ENCODE assay signal across 8 mouse cellular contexts in the genomic region with DNA sequence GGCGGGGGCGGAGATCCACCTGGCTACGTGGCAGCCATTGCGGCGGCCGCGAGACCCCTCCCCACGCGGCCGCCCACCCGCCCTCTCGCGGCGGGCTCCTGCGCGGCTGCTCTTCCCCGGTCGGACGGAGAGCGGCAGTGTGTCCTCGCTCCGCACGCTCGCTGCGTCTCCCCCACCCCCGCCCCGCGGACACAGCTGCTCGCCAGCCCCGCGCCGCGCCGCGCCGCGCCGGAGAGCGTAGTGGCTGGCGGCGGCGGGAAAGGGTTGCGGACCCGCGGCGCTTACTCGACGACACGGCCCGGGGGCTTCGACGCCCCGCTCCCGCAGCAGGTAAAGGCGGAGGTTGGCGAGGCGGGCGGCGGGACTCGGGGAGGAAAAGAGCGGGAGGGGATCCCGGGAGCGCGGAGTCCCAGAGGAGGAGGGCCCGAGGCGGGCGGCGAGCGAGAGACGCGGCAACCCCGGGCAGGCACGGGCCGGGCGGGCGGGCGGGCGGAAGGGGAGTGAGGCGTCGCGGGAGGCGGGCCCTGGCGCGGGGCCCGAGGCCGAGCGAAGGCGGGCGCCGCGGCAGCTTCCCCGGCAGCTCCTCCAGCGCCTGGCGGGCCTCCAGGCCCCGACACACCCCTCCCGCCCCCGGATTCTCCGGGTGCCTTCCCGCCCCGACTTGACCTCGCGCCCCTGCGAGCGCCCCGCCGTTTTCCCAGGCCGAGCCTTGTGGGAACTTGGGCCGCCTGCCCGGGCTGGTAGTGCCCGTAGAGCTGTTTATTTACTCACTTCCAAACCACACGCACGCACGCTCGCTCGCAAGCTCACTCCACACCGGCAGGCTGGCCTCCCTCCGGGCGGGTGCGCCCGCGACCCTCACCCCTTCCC. TPM values are rescaled to one million over a fixed set of nuclear protein-coding genes. Genes with fewer than 3 reads are reported as not detected.
DNase-seq lines count a peak whose midpoint lies in the region; ATAC-seq and TF ChIP-seq lines count a peak whose summit lies in the region.

No protein-coding gene starts in this region.

- peak overlapping the region; percentile 97 for H3K4me3 ChIP-seq in brown adipose tissue, adult 24 weeks (ENCODE audit: insufficient read depth, low read depth, low read length)
- H3K4me3 ChIP-seq in forebrain, embryonic 10.5 days, result peak overlapping the region; percentile 96
- H3K4me3 ChIP-seq in heart, embryonic 15.5 days, result peak overlapping the region; percentile 97
- peak overlapping the region; percentile 69 to 99 for H3K4me3 ChIP-seq in liver, embryonic 14.5 days (ENCODE audit: insufficient read depth in 1 of 2, low read depth in 2 of 2, low read length in 2 of 2)
- H3K4me3 ChIP-seq in stomach, embryonic 15.5 days (replicated peaks), result peak overlapping the region; percentile 92

- under 1% methylated on average over 117 of the region's 121 CpGs for WGBS in forebrain, embryonic 10.5 days
- under 1% methylated on average over 66 of the region's 121 CpGs for WGBS in heart, embryonic 15.5 days
- WGBS in liver, embryonic 14.5 days (ENCODE audit: insufficient replicate concordance), result under 1% methylated on average over 76 of the region's 121 CpGs
- under 1% methylated on average over 73 of the region's 121 CpGs for WGBS in stomach, embryonic 15.5 days

- H3K4me2 ChIP-seq in heart, embryonic 15.5 days, result peak overlapping the region; percentile 83
- peak overlapping the region; percentile 96 for H3K4me2 ChIP-seq in liver, embryonic 14.5 days (ENCODE audit: low read depth)
- H3K4me2 ChIP-seq in stomach, embryonic 15.5 days, result peak overlapping the region; percentile 68

- peak; percentile 88 for ATAC-seq in heart, embryonic 15.5 days (replicated peaks; ENCODE audit: insufficient number of reproducible peaks, insufficient read depth, low FRiP score, low read depth)
- peak; percentile 81 for ATAC-seq in liver, embryonic 14.5 days (ENCODE audit: insufficient read depth)
- peak; percentile 81 for ATAC-seq in stomach, embryonic 15.5 days (ENCODE audit: insufficient read depth, low FRiP score, low read depth)

- peak overlapping the region; percentile 100 for H3K9ac ChIP-seq in heart, embryonic 15.5 days
- H3K9ac ChIP-seq in liver, embryonic 14.5 days (replicated peaks), result peak overlapping the region; percentile 100
- peak overlapping the region; percentile 98 for H3K9ac ChIP-seq in stomach, embryonic 15.5 days

- TF ChIP-seq EP300 in liver, embryonic 14.5 days (IDR thresholded peaks at IDR 0.05; ENCODE audit: low read depth), result no peak

- no peaks in the 10 kb centered on the region for H3K9me3 ChIP-seq in forebrain, embryonic 10.5 days
- no peaks in the 10 kb centered on the region for H3K9me3 ChIP-seq in heart, embryonic 15.5 days (replicated peaks)
- no peaks in the 10 kb centered on the region for H3K9me3 ChIP-seq in liver, embryonic 14.5 days (ENCODE audit: control insufficient read depth, low read length)
- H3K9me3 ChIP-seq in stomach, embryonic 15.5 days, result no peaks in the 10 kb centered on the region

- H3K4me1 ChIP-seq in brown adipose tissue, adult 24 weeks (ENCODE audit: control insufficient read depth, insufficient read depth, insufficient read length, low read length), result no peaks in the 10 kb centered on the region
- peaks cover 28% of the 10 kb centered on the region for H3K4me1 ChIP-seq in forebrain, embryonic 10.5 days
- peaks cover 26% of the 10 kb centered on the region for H3K4me1 ChIP-seq in heart, embryonic 15.5 days (replicated peaks)
- peaks cover 18 to 20% of the 10 kb centered on the region in 2 experiments for H3K4me1 ChIP-seq in liver, embryonic 14.5 days (replicated peaks; ENCODE audit: control insufficient read depth in 2 of 2, insufficient read depth in 2 of 2, low read length in 1 of 2)
- peaks cover 8% of the 10 kb centered on the region for H3K4me1 ChIP-seq in stomach, embryonic 15.5 days

- peak overlapping the region; percentile 89 for H3K27ac ChIP-seq in brown adipose tissue, adult 24 weeks (replicated peaks; ENCODE audit: low read depth, low read length)
- H3K27ac ChIP-seq in forebrain, embryonic 10.5 days, result peak overlapping the region; percentile 100
- peak overlapping the region; percentile 100 for H3K27ac ChIP-seq in heart, embryonic 15.5 days
- H3K27ac ChIP-seq in liver, embryonic 14.5 days, result peak overlapping the region; percentile 97
- peak overlapping the region; percentile 100 for H3K27ac ChIP-seq in stomach, embryonic 15.5 days

- peaks cover 19% of the 10 kb centered on the region for H3K36me3 ChIP-seq in forebrain, embryonic 10.5 days (replicated peaks)
- no peaks in the 10 kb centered on the region for H3K36me3 ChIP-seq in heart, embryonic 15.5 days
- H3K36me3 ChIP-seq in liver, embryonic 14.5 days (replicated peaks; ENCODE audit: control insufficient read depth, insufficient read depth, low read depth), result no peaks in the 10 kb centered on the region; the same call in 1 of the 2 replicates
- H3K36me3 ChIP-seq in stomach, embryonic 15.5 days, result no peaks in the 10 kb centered on the region

- TF ChIP-seq CTCF in liver, embryonic 14.5 days (IDR thresholded peaks at IDR 0.05; ENCODE audit: low read depth), result peak; percentile 59

- no peaks in the 10 kb centered on the region for H3K27me3 ChIP-seq in forebrain, embryonic 10.5 days (ENCODE audit: poor library complexity, severe bottlenecking)
- no peaks in the 10 kb centered on the region for H3K27me3 ChIP-seq in heart, embryonic 15.5 days
- H3K27me3 ChIP-seq in liver, embryonic 14.5 days (ENCODE audit: control insufficient read depth, insufficient read depth, low read length), result no peaks in the 10 kb centered on the region
- H3K27me3 ChIP-seq in stomach, embryonic 15.5 days (replicated peaks), result no peaks in the 10 kb centered on the region

- peak; percentile 89 for DNase-seq in CD4-positive, CD25-positive, alpha-beta regulatory T cell, adult 2 months (ENCODE audit: low read depth, low spot score)
- DNase-seq in forebrain, embryonic 10.5 days (ENCODE audit: extremely low spot score, low spot score), result peak; percentile 77
- peak; percentile 90 to 95 for DNase-seq in kidney, postnatal 25 days
- peak; percentile 50 to 69 (median 57) for DNase-seq in liver, embryonic 14.5 days (ENCODE audit: low read depth in 3 of 3, low spot score in 3 of 3)
- peak; percentile 84 for DNase-seq in neural tube, embryonic 10.5 days (ENCODE audit: extremely low spot score, low spot score)

RNA-seq across cellular contexts. Expression of gene N4bp2, which starts 0.8 kb away (rescaled TPM):
- polyA plus RNA-seq in brown adipose tissue, adult 24 weeks (2012; ENCODE audit: insufficient read depth, insufficient read length, missing spikeins), result 1.1 and 2.5 TPM in 2 replicates
- 34.7 and 36.4 TPM in 2 replicates for polyA plus RNA-seq in forebrain, embryonic 10.5 days (2016; fragmentation: Nextera tagmentation; extraction: Ambion mirVana)
- polyA plus RNA-seq in heart, embryonic 15.5 days (2015; fragmentation: Nextera tagmentation; extraction: Ambion mirVana), result 12.9 and 13.5 TPM in 2 replicates
- 4.2 and 6.5 TPM in 2 replicates for polyA plus RNA-seq in liver, embryonic 14.5 days (2012; rRNA removed)
- polyA plus RNA-seq in liver, embryonic 14.5 days (2014; fragmentation: Nextera tagmentation; extraction: Ambion mirVana), result 12.2 and 12.4 TPM in 2 replicates
- 22.4 and 23.3 TPM in 2 replicates for polyA plus RNA-seq in stomach, embryonic 15.5 days (2015; fragmentation: Nextera tagmentation; extraction: Ambion mirVana)

Comparison
In these comparisons a context has a peak if more than half of its experiments do, and no peak if none do; other contexts are left out.
1. Peak in every context shown above with its lines: DNase-seq, ATAC-seq, H3K4me3 ChIP-seq and H3K27ac ChIP-seq.